10 mouse cellular contexts compared by ENCODE assay signal in the genomic region with DNA sequence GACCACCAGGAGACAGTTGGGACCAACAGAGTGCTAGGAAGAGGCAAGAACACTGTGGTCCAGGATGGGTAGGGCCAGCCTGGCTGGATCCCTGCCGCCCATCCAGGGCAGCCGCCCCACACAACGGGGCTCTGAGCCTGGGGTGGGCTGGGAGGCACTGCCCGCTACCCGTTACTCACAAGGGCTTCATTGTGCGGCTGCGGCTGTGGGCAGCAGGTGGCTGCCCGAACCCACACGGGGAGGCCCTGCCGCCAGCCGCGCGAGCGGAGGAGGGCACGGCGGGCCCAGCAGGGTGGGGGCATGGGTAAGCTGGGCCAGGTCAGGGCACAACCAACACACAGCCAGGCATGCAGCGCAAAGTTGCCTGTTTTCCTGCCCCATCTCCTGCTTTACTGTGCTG. TPM values are rescaled to one million over a fixed set of nuclear protein-coding genes. Genes with fewer than 3 reads are reported as not detected.
DNase-seq lines count a peak whose midpoint lies in the region; ATAC-seq lines count a peak whose summit lies in the region.
"Had no signal": no experiment of that assay in that cellular context is flagged by ENCODE, and none has a peak within 500 bp of the region (broad histone marks: within the 10 kb centered on the region; RNA-seq: fewer than 3 reads in every experiment).

No protein-coding gene starts in this region.

- no peaks in the 10 kb centered on the region for H3K36me3 ChIP-seq in embryonic facial prominence, embryonic 10.5 days (replicated peaks)
- no peaks in the 10 kb centered on the region for H3K36me3 ChIP-seq in neural tube, embryonic 13.5 days
- H3K36me3 ChIP-seq: embryonic facial prominence, embryonic 13.5 days had no signal

- no peak overlapping the region for H3K9ac ChIP-seq in neural tube, embryonic 13.5 days
- H3K9ac ChIP-seq: embryonic facial prominence, embryonic 13.5 days had no signal

- no peaks in the 10 kb centered on the region for H3K9me3 ChIP-seq in embryonic facial prominence, embryonic 10.5 days
- no peaks in the 10 kb centered on the region for H3K9me3 ChIP-seq in neural tube, embryonic 13.5 days
- H3K9me3 ChIP-seq: embryonic facial prominence, embryonic 13.5 days had no signal

- peak; percentile 60; the same call in 1 of the 2 replicates for ATAC-seq in neural tube, embryonic 13.5 days (ENCODE audit: low read depth)
- ATAC-seq in monocyte, adult 5-6 weeks (replicated peaks; ENCODE audit: insufficient number of reproducible peaks, low FRiP score, low TSS enrichment, poor library complexity, severe bottlenecking): no peak

- H3K4me1 ChIP-seq in embryonic facial prominence, embryonic 10.5 days: peaks cover 46% of the 10 kb centered on the region
- H3K4me1 ChIP-seq in neural tube, embryonic 13.5 days (replicated peaks): peaks cover 30% of the 10 kb centered on the region

- no peak overlapping the region for H3K4me2 ChIP-seq in neural tube, embryonic 13.5 days
- H3K4me2 ChIP-seq: embryonic facial prominence, embryonic 13.5 days had no signal

- peak; percentile 91 for DNase-seq in brain, adult 2 months (ENCODE audit: low read depth, low spot score)
- DNase-seq in embryonic facial prominence, embryonic 10.5 days (ENCODE audit: low spot score): no peak
- peak; percentile 90 for DNase-seq in layer of hippocampus, adult 9-11 months
- DNase-seq in urinary bladder, adult 2 months (ENCODE audit: low spot score): no peak
- DNase-seq in yolk sac, embryonic 10.5 days (ENCODE audit: low spot score): no peak
- no peak for DNase-seq in kidney, postnatal 36 days

- peak overlapping the region; percentile 49; the same call in 1 of the 2 replicates for H3K27ac ChIP-seq in embryonic facial prominence, embryonic 10.5 days (replicated peaks)
- H3K27ac ChIP-seq in neural tube, embryonic 13.5 days (replicated peaks): no peak overlapping the region
- H3K27ac ChIP-seq: embryonic facial prominence, embryonic 13.5 days had no signal

- 89% methylated on average over 17 of the region's 17 CpGs for WGBS in embryonic facial prominence, embryonic 10.5 days
- WGBS in neural tube, embryonic 13.5 days: 59% methylated on average over 17 of the region's 17 CpGs

- H3K27me3 ChIP-seq in embryonic facial prominence, embryonic 10.5 days (replicated peaks; ENCODE audit: low read depth, poor library complexity, severe bottlenecking): peaks cover 5% of the 10 kb centered on the region; the same call in 1 of the 2 replicates
- H3K27me3 ChIP-seq in neural tube, embryonic 13.5 days: no peaks in the 10 kb centered on the region
- H3K27me3 ChIP-seq: embryonic facial prominence, embryonic 13.5 days had no signal

- no peak overlapping the region for H3K4me3 ChIP-seq in embryonic facial prominence, embryonic 10.5 days
- H3K4me3 ChIP-seq in neural tube, embryonic 13.5 days: no peak overlapping the region
- H3K4me3 ChIP-seq: embryonic facial prominence, embryonic 13.5 days had no signal

RNA-seq across cellular contexts. Expression of a gene that starts 21.1 kb away (rescaled TPM):
- polyA plus RNA-seq in embryonic facial prominence, embryonic 10.5 days (2016; fragmentation: Nextera tagmentation; extraction: Ambion mirVana): 0.13 and 0.21 TPM in 2 replicates
- 0.39 and 0.42 TPM in 2 replicates for polyA plus RNA-seq in neural tube, embryonic 13.5 days (2015; fragmentation: Nextera tagmentation; extraction: Ambion mirVana)
- not detected in 3 replicates for total RNA-seq in monocyte, adult 5-6 weeks (2017)
- 0.06 TPM in 1 of 2 replicates, not detected in the other for polyA plus RNA-seq in urinary bladder, adult 2 months (2012; rRNA removed)
- total RNA-seq: hematopoietic stem cell, adult 5-6 weeks had no signal

RNA-seq across cellular contexts. Expression of a gene that starts 52.3 kb away (rescaled TPM):
- polyA plus RNA-seq in embryonic facial prominence, embryonic 10.5 days (2016; fragmentation: Nextera tagmentation; extraction: Ambion mirVana): 12.5 and 13.1 TPM in 2 replicates
- polyA plus RNA-seq in neural tube, embryonic 13.5 days (2015; fragmentation: Nextera tagmentation; extraction: Ambion mirVana): 10.8 and 11.6 TPM in 2 replicates
- 1.2 TPM in 1 of 3 replicates, not detected in the others for total RNA-seq in monocyte, adult 5-6 weeks (2017)
- polyA plus RNA-seq in urinary bladder, adult 2 months (2012; rRNA removed): 1.2 and 1.5 TPM in 2 replicates
- total RNA-seq: hematopoietic stem cell, adult 5-6 weeks had no signal

Comparison
In these comparisons a context has a peak if more than half of its experiments do, and no peak if none do; other contexts are left out.
1. DNase-seq: peak in brain, adult 2 months (single experiment) and layer of hippocampus, adult 9-11 months (single experiment); none in embryonic facial prominence, embryonic 10.5 days (single experiment), urinary bladder, adult 2 months (single experiment), yolk sac, embryonic 10.5 days (single experiment) and kidney, postnatal 36 days (0 of 2).